Mouse (Mus musculus) liver, postnatal 0 days (tissue): ENCODE measurements around the gene Bcl2l1.

Experiments
- CTCF ChIP-seq: sonication (generic); IDR thresholded peaks from 2 replicates; pipeline ENCODE4 v1.5.1; 2016; ENCODE audit warnings: antibody characterized with exemption, low read depth
- EP300 ChIP-seq: IDR thresholded peaks from 2 replicates; pipeline ENCODE4 v1.6.1; 2016; ENCODE audit warnings: antibody characterized with exemption, low read depth, mild to moderate bottlenecking

DNA sequence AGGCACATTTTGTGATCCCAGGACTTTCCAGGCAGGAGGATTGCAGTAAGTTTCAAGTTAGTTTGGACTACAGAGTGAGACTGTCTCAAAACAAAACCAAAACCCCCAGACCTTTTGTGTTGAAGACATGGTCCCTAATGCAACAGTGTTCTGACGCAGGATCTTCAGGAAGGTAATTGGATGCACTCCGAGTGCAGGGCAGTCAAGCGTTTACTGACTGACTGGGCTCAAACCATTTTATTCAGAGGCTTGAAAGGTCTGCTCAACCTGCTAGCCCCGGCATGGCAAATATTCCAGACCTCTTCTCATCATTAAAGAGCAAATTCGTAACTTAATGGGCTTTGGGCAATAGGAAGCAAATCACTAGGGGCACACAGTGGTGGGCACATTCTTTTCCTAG lies 12.8 kb downstream of the Bcl2l1 start:
- TF ChIP-seq CTCF (no peak), EP300 (no peak)
